22 mouse cellular contexts compared by ENCODE assay signal in the genomic region with DNA sequence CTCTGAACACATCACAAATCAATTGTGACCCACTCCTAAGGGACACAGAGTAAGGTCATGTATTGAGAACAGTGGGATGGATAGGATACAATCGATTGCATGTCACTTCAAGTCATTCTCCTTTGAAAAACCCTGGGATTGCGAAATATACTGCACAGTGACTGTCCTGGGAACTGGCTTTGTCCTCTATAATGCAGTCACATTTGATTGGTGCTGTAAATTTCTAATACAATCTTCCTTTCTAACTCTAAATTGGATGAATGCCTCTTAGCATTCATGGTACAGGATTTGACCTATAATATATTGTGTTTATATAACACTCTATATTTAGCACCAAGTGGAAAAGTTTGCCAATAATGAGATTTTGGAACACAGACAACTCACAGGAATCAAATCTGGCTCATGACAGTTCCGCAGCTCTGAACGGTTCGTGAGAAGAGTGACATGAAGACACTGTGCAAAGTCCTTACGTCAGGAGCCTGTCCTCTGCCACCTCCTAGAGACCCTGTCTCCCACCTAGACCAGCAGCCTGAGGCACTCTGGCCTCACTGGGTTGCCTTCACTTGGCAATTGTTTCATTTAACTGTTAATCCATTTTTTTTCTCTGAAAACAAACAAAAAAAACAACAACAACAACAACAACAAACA.
"Had no signal": no experiment of that assay in that cellular context is flagged by ENCODE, and none has a peak within 500 bp of the region (broad histone marks: within the 10 kb centered on the region; RNA-seq: fewer than 3 reads in every experiment).

No protein-coding gene starts in this region.

- DNase-seq: kidney, adult 18-20 months; kidney, adult 9 months; kidney, postnatal 14 days; kidney, postnatal 4 days; lung, postnatal 14 days; right cerebral cortex, adult 18-20 months; right cerebral cortex, postnatal 14 days; right cerebral cortex, postnatal 4 days; thymus, adult 2 months; thymus, postnatal 14 days; thymus, postnatal 4 days had no signal

- H3K27ac ChIP-seq: limb, embryonic 10.5 days; limb, embryonic 13.5 days; liver, embryonic 12.5 days; liver, embryonic 15.5 days; midbrain, embryonic 15.5 days; neural tube, embryonic 12.5 days; neural tube, embryonic 15.5 days; stomach, postnatal 0 days had no signal

- ATAC-seq: inflammation-experienced regulatory T-cells, adult 6 months; intestine, embryonic 16.5 days; liver, embryonic 12.5 days; midbrain, embryonic 15.5 days had no signal

- H3K9me3 ChIP-seq: limb, embryonic 10.5 days; limb, embryonic 13.5 days; liver, embryonic 12.5 days; liver, embryonic 15.5 days; midbrain, embryonic 15.5 days; neural tube, embryonic 12.5 days; neural tube, embryonic 15.5 days had no signal

- H3K9ac ChIP-seq: limb, embryonic 13.5 days; liver, embryonic 12.5 days; liver, embryonic 15.5 days; midbrain, embryonic 15.5 days; neural tube, embryonic 12.5 days; neural tube, embryonic 15.5 days had no signal

- H3K27me3 ChIP-seq: limb, embryonic 13.5 days; liver, embryonic 12.5 days; liver, embryonic 15.5 days; midbrain, embryonic 15.5 days; neural tube, embryonic 12.5 days; neural tube, embryonic 15.5 days had no signal

- H3K4me1 ChIP-seq: limb, embryonic 10.5 days; limb, embryonic 13.5 days; liver, embryonic 12.5 days; liver, embryonic 15.5 days; midbrain, embryonic 15.5 days; neural tube, embryonic 12.5 days; neural tube, embryonic 15.5 days had no signal

- H3K4me2 ChIP-seq: limb, embryonic 13.5 days; liver, embryonic 12.5 days; liver, embryonic 15.5 days; midbrain, embryonic 11.5 days; midbrain, embryonic 15.5 days; neural tube, embryonic 12.5 days; neural tube, embryonic 15.5 days had no signal

- H3K4me3 ChIP-seq: limb, embryonic 10.5 days; limb, embryonic 13.5 days; liver, embryonic 12.5 days; liver, embryonic 15.5 days; midbrain, embryonic 15.5 days; neural tube, embryonic 12.5 days; neural tube, embryonic 15.5 days had no signal

- H3K36me3 ChIP-seq: limb, embryonic 10.5 days; limb, embryonic 13.5 days; liver, embryonic 12.5 days; liver, embryonic 15.5 days; midbrain, embryonic 15.5 days; neural tube, embryonic 12.5 days; neural tube, embryonic 15.5 days had no signal
